Comparison of ENCODE assay signal across 8 mouse cellular contexts in genomic region chr13:112659986-112660573, GRCm38 (mm10). TPM values are rescaled to one million over a fixed set of nuclear protein-coding genes. Genes with fewer than 3 reads are reported as not detected.
A peak's percentile ranks its signal among the peaks of the same experiment; 100 is the strongest.
DNase-seq lines count a peak whose midpoint lies in the region; ATAC-seq and TF ChIP-seq lines count a peak whose summit lies in the region.

No protein-coding gene starts in this region.

- 3% methylated on average over 10 of the region's 10 CpGs for WGBS in heart, embryonic 11.5 days (ENCODE audit: insufficient replicate concordance)
- 2% methylated on average over 10 of the region's 10 CpGs for WGBS in forebrain, embryonic 14.5 days
- WGBS in liver, embryonic 15.5 days (ENCODE audit: insufficient replicate concordance), result 6% methylated on average over 10 of the region's 10 CpGs

- peak overlapping the region; percentile 85 for H3K4me3 ChIP-seq in heart, embryonic 11.5 days (ENCODE audit: low read depth, low read length)
- peak overlapping the region; percentile 97 for H3K4me3 ChIP-seq in ES-Bruce4 (ENCODE audit: low read depth, low read length)
- peak overlapping the region; percentile 76 for H3K4me3 ChIP-seq in forebrain, embryonic 14.5 days (ENCODE audit: low read depth, low read length)
- H3K4me3 ChIP-seq in liver, embryonic 15.5 days (replicated peaks), result peak overlapping the region; percentile 80

- TF ChIP-seq POLR2A in ES-Bruce4 (IDR thresholded peaks at IDR 0.05; ENCODE audit: insufficient read depth, low read length), result no peak

- peak overlapping the region; percentile 92 for H3K4me2 ChIP-seq in heart, embryonic 11.5 days
- peak overlapping the region; percentile 85 for H3K4me2 ChIP-seq in forebrain, embryonic 14.5 days (ENCODE audit: low read length)
- H3K4me2 ChIP-seq in liver, embryonic 15.5 days, result peak overlapping the region; percentile 76

- ATAC-seq in heart, embryonic 11.5 days (replicated peaks; ENCODE audit: insufficient number of reproducible peaks, low FRiP score, low TSS enrichment), result no peak
- ATAC-seq in forebrain, embryonic 14.5 days, result no peak; the same call in none of the 2 replicates
- ATAC-seq in liver, embryonic 15.5 days (ENCODE audit: insufficient read depth), result no peak; the same call in 1 of the 2 replicates

- H3K27me3 ChIP-seq in heart, embryonic 11.5 days (ENCODE audit: control insufficient read depth, insufficient read depth, low read length), result no peaks in the 10 kb centered on the region
- H3K27me3 ChIP-seq in ES-Bruce4 (ENCODE audit: control insufficient read depth, insufficient read depth, low read length, poor library complexity, severe bottlenecking), result no peaks in the 10 kb centered on the region
- no peaks in the 10 kb centered on the region for H3K27me3 ChIP-seq in forebrain, embryonic 14.5 days (replicated peaks; ENCODE audit: control insufficient read depth, insufficient read depth, low read length)
- H3K27me3 ChIP-seq in liver, embryonic 15.5 days, result no peaks in the 10 kb centered on the region

- no peaks in the 10 kb centered on the region for H3K36me3 ChIP-seq in heart, embryonic 11.5 days (ENCODE audit: control insufficient read depth, insufficient read depth, low read length)
- no peaks in the 10 kb centered on the region for H3K36me3 ChIP-seq in ES-Bruce4 (ENCODE audit: control insufficient read depth, insufficient read depth, low read length, poor library complexity, severe bottlenecking)
- H3K36me3 ChIP-seq in forebrain, embryonic 14.5 days (ENCODE audit: control insufficient read depth, insufficient read depth, low read length), result no peaks in the 10 kb centered on the region
- H3K36me3 ChIP-seq in liver, embryonic 15.5 days (replicated peaks), result no peaks in the 10 kb centered on the region; the same call in 1 of the 2 replicates

- intact Hi-C loops in heart, postnatal 14 days (cut with DNase I), result no loop called here
- intact Hi-C loops in left cerebral cortex, postnatal 25 days (cut with DNase I), result no loop called here

- peak overlapping the region; percentile 69 for H3K9ac ChIP-seq in heart, embryonic 11.5 days (ENCODE audit: low read depth, low read length)
- peak overlapping the region; percentile 39 for H3K9ac ChIP-seq in ES-Bruce4 (ENCODE audit: low read depth, poor library complexity, severe bottlenecking)
- H3K9ac ChIP-seq in forebrain, embryonic 14.5 days (ENCODE audit: low read length), result peak overlapping the region; percentile 86
- H3K9ac ChIP-seq in liver, embryonic 15.5 days, result peak overlapping the region; percentile 53

- no peak overlapping the region for H3K27ac ChIP-seq in heart, embryonic 11.5 days (ENCODE audit: low read depth, low read length)
- H3K27ac ChIP-seq in ES-Bruce4 (ENCODE audit: insufficient read depth, low read length), result no peak overlapping the region
- H3K27ac ChIP-seq in forebrain, embryonic 14.5 days (ENCODE audit: low read depth, low read length), result no peak overlapping the region
- H3K27ac ChIP-seq in liver, embryonic 15.5 days (replicated peaks), result no peak overlapping the region

- H3K9me3 ChIP-seq in heart, embryonic 11.5 days (replicated peaks; ENCODE audit: control insufficient read depth, low read length), result no peaks in the 10 kb centered on the region
- no peaks in the 10 kb centered on the region for H3K9me3 ChIP-seq in ES-Bruce4 (replicated peaks; ENCODE audit: control insufficient read depth, insufficient read depth, low read length, poor library complexity, severe bottlenecking)
- H3K9me3 ChIP-seq in forebrain, embryonic 14.5 days (replicated peaks; ENCODE audit: control insufficient read depth, low read length), result no peaks in the 10 kb centered on the region
- no peaks in the 10 kb centered on the region for H3K9me3 ChIP-seq in liver, embryonic 15.5 days (replicated peaks)

- TF ChIP-seq CTCF in ES-Bruce4 (IDR thresholded peaks at IDR 0.05; ENCODE audit: low read depth, low read length), result no peak

- TF ChIP-seq EP300 in ES-Bruce4 (IDR thresholded peaks at IDR 0.05; ENCODE audit: insufficient read depth, low read depth, low read length), result no peak

- H3K4me1 ChIP-seq in heart, embryonic 11.5 days (ENCODE audit: control insufficient read depth, insufficient read depth, low read length), result peaks cover 10% of the 10 kb centered on the region
- H3K4me1 ChIP-seq in ES-Bruce4 (ENCODE audit: control insufficient read depth, insufficient read depth, low read length), result no peaks in the 10 kb centered on the region
- H3K4me1 ChIP-seq in forebrain, embryonic 14.5 days (ENCODE audit: control insufficient read depth, insufficient read depth, low read length), result peaks cover 5% of the 10 kb centered on the region; the same call in 1 of the 2 replicates
- peaks cover 16% of the 10 kb centered on the region for H3K4me1 ChIP-seq in liver, embryonic 15.5 days (replicated peaks)

- DNase-seq in heart, postnatal 14 days, result no peak
- DNase-seq in forebrain, embryonic 14.5 days (ENCODE audit: low spot score), result no peak
- no peak for DNase-seq in left cerebral cortex, postnatal 25 days (ENCODE audit: low spot score in 2 of 2)
- no peak for DNase-seq in testis, postnatal 10 days (ENCODE audit: low spot score)
- DNase-seq in urinary bladder, postnatal 10 days (ENCODE audit: low spot score), result no peak

RNA-seq across cellular contexts. Expression of gene Slc38a9, which starts 0.5 kb away (rescaled TPM):
- polyA plus RNA-seq in heart, embryonic 11.5 days (2014; fragmentation: Nextera tagmentation; extraction: Ambion mirVana), result 12.4 and 16.4 TPM in 2 replicates
- total RNA-seq in heart, postnatal 14 days (2021), result 10 to 100 TPM; 10.7 to 12.3 TPM
- polyA plus RNA-seq in ES-Bruce4 (2011; ENCODE audit: insufficient read depth, insufficient read length, low read depth, missing spikeins), result 15.6 and 16.9 TPM in 2 replicates
- polyA plus RNA-seq in forebrain, embryonic 14.5 days (2014; fragmentation: Nextera tagmentation; extraction: Ambion mirVana), result 16.8 and 21.7 TPM in 2 replicates
- polyA plus RNA-seq in liver, embryonic 15.5 days (2015; fragmentation: Nextera tagmentation; extraction: Ambion mirVana), result 12.2 and 15.2 TPM in 2 replicates
- total RNA-seq in left cerebral cortex, postnatal 25 days (2021), result 10 to 100 TPM; 18.9 to 25.8 TPM

RNA-seq across cellular contexts. Expression of gene Ddx4, which starts 7.8 kb away (rescaled TPM):
- 1.2 TPM in 2 replicates for polyA plus RNA-seq in heart, embryonic 11.5 days (2014; fragmentation: Nextera tagmentation; extraction: Ambion mirVana)
- under 1 TPM in 1 of 2 experiments, not detected in 1; 0.15 TPM for total RNA-seq in heart, postnatal 14 days (2021)
- 14.9 and 15.3 TPM in 2 replicates for polyA plus RNA-seq in ES-Bruce4 (2011; ENCODE audit: insufficient read depth, insufficient read length, low read depth, missing spikeins)
- 0.70 and 0.93 TPM in 2 replicates for polyA plus RNA-seq in forebrain, embryonic 14.5 days (2014; fragmentation: Nextera tagmentation; extraction: Ambion mirVana)
- 0.23 and 0.33 TPM in 2 replicates for polyA plus RNA-seq in liver, embryonic 15.5 days (2015; fragmentation: Nextera tagmentation; extraction: Ambion mirVana)
- 1 to 10 TPM; 1.1 to 1.3 TPM for total RNA-seq in left cerebral cortex, postnatal 25 days (2021)
